Mouse (Mus musculus): ENCODE data around the gene Ctrb1. TPM values are rescaled to one million over a fixed set of nuclear protein-coding genes. Genes with fewer than 3 reads are reported as not detected.

Gene Ctrb1
- polyA plus RNA-seq, 1 experiment from 2014 or later = not detected

Small RNA genes lying within 50 kb of the gene (microRNA-seq; reads per million reads assigned to microRNA genes)
- not detected for gene Mir7076

Other genes starting within 250 kb of the Ctrb1 start
- gene Wdr59, start 168.9 kb downstream of the Ctrb1 start, polyA plus RNA-seq (2015; fragmentation: Nextera tagmentation; extraction: Ambion mirVana) = 7.6 and 9.3 TPM in 2 replicates
- 65.7 and 69.1 TPM in 2 replicates for gene Znrf1, start 154.9 kb downstream of the Ctrb1 start, polyA plus RNA-seq (2015; fragmentation: Nextera tagmentation; extraction: Ambion mirVana)
- 1.3 and 1.5 TPM in 2 replicates for gene Ldhd, start 60.6 kb downstream of the Ctrb1 start, polyA plus RNA-seq (2015; fragmentation: Nextera tagmentation; extraction: Ambion mirVana)
- 25.1 and 25.5 TPM in 2 replicates for gene Zfp1, start 47.6 kb downstream of the Ctrb1 start, polyA plus RNA-seq (2015; fragmentation: Nextera tagmentation; extraction: Ambion mirVana)
- 37.6 and 50.0 TPM in 2 replicates for gene Bcar1, start 52.8 kb upstream of the Ctrb1 start, polyA plus RNA-seq (2015; fragmentation: Nextera tagmentation; extraction: Ambion mirVana)
- gene Cfdp1, start 163.3 kb upstream of the Ctrb1 start, polyA plus RNA-seq (2015; fragmentation: Nextera tagmentation; extraction: Ambion mirVana) = 202 and 210 TPM in 2 replicates
- gene Tmem170, start 185.7 kb upstream of the Ctrb1 start, polyA plus RNA-seq (2015; fragmentation: Nextera tagmentation; extraction: Ambion mirVana) = 3.6 and 4.2 TPM in 2 replicates
- 4.4 and 4.9 TPM in 2 replicates for gene Chst5, start 219.4 kb upstream of the Ctrb1 start, polyA plus RNA-seq (2015; fragmentation: Nextera tagmentation; extraction: Ambion mirVana)
- 19.5 and 21.3 TPM in 2 replicates for gene Tmem231, start 242.9 kb upstream of the Ctrb1 start, polyA plus RNA-seq (2015; fragmentation: Nextera tagmentation; extraction: Ambion mirVana)
- 422 and 469 TPM in 2 replicates for gene Gabarapl2, start 249.7 kb upstream of the Ctrb1 start, polyA plus RNA-seq (2015; fragmentation: Nextera tagmentation; extraction: Ambion mirVana)